Mouse (Mus musculus) megakaryocyte, embryonic 14.5 days (primary cell): ENCODE data around the gene Syne3.

Experiments used
- FLI1 ChIP-seq: IDR thresholded peaks from 2 replicates; pipeline ENCODE4 v1.6.1; 2012; ENCODE audit warnings: low read length, inconsistent platforms, mixed read lengths
- GATA1 ChIP-seq: IDR thresholded peaks from 3 replicates; pipeline ENCODE4 v1.6.1; 2012; ENCODE audit warnings: mixed read lengths, low read length, inconsistent platforms, borderline replicate concordance

DNA sequence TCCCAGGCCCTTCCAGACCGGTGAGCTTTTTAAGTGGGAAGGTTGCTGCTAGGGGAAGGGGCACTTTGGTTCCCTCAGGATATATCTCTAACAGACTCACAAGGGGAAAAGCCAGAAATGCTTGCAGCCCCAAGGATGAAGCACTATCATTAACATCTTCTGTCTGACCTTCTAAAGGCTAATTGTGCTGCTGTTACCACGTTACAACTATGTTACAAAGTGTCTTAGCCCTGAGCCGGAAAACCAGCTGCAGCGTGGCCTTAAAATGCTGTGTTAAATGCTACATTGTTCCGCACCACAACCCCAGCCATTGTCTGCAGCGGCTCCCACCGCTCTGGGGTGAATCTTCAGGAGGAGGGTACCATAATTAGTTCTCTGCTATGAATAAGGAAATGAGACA lies 21.7 kb downstream of the Syne3 start:
- TF ChIP-seq GATA1 (no peak), FLI1 (no peak)
